Mouse (Mus musculus): ENCODE results near the gene Mavs.
"Not testable (repeated sequence)": the region's sequence is repeated elsewhere in the genome, so short reads cannot be mapped to it uniquely, and the experiment has no call there.

The Mavs gene

DNA sequence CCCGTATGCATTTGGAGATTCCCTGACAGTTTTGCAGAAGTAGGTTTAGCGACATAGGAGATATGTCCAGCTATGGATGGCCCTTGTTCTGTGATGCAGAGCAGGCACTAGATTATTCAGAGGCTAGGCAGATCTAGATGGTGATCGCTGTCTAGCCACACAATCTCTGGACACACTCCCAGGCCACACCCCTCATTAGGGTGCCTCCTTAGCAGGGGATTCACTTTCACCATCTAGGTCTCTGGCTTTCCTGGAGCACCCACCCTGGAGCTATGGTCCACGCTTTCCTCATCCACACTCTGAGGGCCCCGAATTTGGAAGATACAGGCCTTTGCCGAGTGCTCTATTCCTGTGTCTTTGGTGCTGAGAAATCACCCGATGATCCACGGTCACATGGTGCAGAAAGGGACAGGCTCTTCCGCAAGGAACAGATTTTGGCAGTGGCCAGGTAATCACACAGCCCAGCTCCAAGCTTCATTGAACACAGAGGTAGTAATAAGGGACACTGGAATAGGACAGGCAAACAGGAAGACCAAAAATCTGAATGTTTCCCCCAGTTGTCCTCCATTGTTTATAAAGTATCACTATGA lies 22.7 kb upstream of the Mavs start:
- no peak for DNase-seq (ENCODE audit: low spot score)

DNA sequence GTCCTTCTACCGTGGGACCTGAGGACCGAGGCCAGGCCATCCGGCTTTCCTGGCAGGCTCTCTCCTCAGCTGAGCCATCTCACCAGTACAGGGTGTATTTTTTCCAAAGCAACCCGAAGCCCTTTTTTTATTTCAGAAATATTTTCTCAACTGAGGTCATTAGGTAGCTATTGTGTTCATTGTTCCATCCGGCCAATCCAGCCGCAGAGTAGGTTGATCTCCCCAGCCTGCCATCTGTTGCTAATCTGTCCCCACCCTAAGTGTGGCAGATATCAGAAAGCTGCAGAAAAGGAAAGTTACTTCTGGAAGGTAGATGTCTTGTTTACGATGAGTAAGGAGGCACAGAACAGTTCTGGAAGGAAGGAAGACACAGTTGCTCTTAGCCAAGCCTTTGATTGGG lies 20.1 kb upstream of the Mavs start:
- DNase-seq (ENCODE audit: low spot score): no peak

DNA sequence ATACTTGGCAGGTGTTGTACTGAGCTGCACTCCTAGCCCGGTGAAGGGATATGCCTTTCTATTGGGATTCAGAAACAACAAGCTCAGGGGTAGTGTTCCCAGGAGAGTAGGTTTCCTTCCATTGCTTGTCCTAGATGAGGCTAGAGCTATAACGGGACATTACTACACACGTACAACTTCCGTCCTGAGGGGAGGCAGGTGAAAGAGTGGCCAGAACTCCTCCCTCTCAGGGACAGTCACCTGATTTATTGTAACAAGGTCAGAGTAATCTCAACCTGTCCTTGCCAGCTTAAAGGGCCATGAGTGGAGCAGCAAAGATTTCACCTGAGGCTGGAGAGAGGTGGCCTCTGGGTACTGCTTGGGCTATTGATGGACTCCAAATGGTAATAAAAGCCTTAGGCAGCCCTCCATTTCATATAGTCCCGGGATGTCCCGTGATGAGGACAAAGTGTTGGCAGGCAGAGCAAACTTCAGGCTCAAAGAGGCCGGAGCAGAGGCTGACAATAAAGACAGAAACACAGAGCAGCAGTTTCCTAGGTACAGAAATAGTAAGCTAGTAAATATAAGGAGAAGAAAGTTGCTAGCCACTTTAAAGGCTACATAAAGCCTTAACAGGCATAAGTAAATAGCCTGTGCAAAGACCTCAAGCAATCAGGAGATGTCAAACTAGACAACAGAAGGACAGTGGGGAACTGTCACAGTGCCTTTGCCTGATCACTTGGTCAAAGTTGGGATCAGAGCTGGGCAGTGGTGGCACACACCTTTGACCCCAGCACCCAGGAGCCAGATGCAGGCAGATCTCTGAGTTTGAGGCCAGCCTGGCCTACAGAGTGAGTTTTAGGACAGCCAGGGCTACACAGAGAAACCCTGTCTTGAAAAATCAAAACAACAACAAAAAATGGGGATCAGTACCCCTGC lies 17.7 kb upstream of the Mavs start:
- no peak for DNase-seq (ENCODE audit: low spot score)

DNA sequence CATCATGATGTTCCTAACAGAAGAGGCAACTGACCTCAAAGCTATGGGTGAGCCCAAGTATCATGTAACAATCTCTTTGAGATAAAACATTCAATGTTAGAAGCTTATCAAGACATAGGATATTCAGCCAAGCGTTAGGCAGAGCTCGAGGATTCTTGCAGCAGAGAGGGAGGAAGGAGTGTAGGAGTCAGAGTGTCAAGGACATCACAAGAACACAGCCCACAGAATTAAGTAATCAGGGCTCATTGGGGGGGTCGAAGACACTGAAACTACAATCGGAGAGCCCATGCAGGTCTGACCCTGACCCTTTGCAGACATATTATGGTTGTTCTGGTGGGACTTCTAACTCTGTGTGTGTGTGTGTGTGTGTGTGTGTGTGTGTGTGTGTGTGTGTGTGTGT lies 13.8 kb upstream of the Mavs start:
- no peak for DNase-seq (ENCODE audit: low spot score)

DNA sequence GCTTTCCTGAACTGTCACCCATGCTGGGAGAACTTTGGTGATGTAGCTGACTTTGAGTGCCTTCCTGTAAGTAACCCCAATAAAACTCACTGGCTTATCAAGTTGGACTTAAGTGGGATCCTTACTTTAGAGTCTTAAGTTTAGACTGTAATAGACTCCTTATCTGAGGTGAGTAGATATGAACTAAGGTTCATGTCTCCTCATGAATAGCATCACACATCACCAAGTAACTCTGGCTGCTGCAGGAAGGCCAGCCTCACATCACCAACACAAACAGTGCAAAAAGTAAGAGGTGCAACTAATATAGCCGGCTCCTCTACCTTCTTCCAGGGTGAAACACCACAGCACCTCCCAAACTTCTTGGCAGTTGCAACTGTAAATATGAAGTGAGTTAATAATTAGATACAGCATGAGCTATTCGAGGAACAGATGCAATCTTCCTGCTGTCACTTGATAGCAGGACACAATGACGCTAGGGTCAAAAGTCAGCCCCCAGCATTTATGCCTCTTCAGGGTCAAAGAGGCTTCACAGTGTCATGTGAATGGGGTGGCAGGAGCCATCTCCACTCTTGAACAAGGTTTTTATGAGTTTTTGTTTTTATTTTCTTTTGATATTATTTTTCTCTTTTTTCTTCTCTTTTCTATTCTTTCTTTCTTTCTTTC lies 11.9 kb upstream of the Mavs start:
- DNase-seq (ENCODE audit: low spot score): no peak

DNA sequence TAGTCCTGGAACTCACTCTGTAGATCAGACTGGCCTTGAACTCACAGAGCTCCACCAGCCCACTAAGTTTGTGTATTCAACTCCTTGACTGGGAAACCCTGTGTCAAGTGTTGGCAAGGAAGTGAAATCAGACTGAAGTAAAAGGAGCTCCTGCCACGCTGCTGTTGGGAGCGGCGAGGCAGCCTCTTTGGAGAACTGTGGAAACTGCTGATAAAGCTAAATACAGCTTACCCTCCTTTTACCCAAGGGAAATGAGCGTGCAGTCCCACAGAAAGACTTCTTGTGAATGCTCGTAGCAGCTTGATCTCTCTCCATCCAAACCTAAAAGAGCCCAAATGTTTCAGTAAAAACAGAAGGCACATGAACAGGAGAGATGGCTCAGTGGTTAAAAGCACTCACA lies 11.3 kb upstream of the Mavs start:
- DNase-seq (ENCODE audit: low spot score): no peak

DNA sequence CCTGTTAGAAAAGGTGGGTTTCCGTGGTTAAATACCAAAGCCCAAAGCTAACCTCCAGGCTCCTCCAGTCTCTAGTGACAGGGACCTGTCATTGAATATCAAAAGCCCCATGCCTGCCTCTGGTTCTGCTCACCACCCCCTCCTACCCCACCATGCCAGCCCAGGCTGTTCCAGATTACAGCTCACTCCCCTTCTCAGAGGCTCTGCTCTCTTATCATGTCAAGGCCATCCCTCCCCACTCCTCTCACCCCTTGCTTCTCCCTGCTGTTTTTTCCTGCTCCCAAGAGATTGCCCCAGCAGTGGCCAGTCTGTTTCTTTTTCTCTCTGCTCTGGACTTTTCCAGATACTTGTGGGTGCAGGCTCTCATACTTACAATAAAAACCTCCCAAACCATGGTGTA lies 10.3 kb upstream of the Mavs start:
- no peak for DNase-seq (ENCODE audit: low spot score)

DNA sequence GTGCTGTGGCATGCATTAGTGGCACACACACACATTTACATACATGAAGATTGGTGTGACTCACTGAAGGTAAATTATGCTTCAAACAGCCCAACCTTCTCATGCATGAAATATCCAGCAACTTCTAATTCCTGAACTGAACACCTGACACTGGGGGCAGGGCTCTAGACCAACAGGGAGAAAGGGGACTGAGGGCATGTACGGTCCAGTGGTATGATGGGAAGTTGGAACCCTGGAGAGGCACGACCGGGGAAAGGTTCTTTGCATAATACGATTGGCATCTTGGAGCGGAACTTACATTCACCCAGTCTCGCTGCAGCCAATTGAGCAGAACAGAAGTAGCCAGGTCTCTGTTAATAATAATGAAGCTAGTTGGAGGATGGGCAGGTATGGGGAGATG lies 8.7 kb upstream of the Mavs start:
- DNase-seq (ENCODE audit: low spot score): no peak

DNA sequence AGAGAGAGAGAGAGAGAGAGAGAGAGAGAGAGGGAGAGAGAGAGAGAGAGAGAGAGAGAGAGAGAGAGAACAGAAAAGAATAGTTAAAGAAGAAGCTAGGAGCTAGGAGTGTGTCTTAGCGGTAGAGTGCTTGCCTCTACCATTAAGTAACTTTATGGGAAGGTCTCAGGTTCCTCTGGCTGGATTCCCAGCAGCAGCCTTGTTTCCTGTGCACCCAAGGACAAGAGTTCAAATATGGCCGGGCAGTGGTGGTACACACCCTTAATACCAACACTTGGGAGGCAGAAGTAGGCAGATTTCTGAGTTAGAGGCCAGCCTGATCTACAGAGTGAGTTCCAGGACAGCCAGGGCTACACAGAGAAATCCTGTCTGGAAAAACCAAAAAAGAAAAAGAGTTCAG lies 7.2 kb upstream of the Mavs start:
- DNase-seq (ENCODE audit: low spot score): not testable (repeated sequence)

DNA sequence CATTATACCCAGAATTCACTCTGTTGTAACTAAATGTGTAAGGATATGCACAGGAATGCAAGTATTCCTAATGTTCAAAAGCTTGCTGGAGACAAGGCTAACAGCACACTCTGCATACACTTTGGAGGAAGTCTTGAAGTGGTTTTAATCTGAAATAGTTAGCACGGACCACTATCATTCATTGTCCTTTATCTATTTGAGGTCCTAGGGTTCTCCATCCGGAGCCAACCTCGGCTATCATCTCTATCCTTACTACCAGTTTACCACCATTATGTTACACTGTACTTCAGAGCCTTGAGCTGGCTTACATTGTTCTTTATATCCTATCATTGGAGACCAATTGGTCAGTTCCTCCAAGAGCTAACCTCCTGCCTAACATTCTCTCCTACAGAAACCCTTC lies 6.6 kb upstream of the Mavs start:
- no peak for DNase-seq (ENCODE audit: low spot score)

DNA sequence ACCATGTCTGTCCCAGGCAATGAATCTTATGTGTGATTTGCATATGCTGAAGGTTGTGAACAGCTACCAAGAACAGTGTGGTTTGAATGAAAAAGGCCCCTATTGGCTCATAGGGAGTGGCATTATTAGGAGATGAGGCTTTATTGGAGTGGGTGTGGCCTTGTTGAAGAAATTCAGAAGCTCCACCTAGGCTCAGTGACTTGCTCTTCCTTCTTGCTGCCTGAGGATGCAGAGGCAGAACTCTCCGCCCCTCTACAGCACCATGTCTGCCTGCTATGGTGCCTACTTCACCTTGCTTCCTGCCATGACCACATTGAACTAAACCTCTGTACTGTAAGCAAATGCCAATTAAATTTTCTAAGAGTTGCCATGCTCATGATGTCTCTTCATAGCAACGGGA lies 1.3 kb upstream of the Mavs start:
- DNase-seq (ENCODE audit: low spot score): no peak

DNA sequence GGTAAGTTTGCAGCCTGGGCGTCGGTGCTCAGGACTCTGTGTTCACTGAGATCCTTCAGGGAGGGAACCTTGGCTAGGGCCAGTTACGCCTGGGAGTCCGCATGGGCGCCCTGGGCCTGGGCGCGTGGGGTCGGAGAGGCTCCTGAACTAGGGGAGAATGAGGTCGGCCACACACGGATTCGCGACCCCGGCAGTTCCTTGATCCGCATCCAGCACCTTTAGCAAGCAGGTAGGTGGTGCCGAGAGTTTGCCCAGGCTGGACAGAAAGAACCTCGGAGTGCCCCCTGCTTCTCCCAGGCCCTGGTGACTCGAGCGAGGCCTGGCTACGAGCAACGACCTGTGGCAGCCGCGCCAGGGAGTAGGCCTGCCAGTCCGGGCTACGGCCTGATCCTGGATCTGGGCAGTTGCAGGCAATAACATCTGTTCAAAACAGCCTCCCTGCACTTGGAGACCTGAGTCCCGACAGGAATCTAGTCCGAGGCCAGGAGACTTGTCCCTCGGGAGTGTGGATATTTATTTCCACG lies 326 bp downstream of the Mavs start:
- DNase-seq (ENCODE audit: low spot score): no peak

DNA sequence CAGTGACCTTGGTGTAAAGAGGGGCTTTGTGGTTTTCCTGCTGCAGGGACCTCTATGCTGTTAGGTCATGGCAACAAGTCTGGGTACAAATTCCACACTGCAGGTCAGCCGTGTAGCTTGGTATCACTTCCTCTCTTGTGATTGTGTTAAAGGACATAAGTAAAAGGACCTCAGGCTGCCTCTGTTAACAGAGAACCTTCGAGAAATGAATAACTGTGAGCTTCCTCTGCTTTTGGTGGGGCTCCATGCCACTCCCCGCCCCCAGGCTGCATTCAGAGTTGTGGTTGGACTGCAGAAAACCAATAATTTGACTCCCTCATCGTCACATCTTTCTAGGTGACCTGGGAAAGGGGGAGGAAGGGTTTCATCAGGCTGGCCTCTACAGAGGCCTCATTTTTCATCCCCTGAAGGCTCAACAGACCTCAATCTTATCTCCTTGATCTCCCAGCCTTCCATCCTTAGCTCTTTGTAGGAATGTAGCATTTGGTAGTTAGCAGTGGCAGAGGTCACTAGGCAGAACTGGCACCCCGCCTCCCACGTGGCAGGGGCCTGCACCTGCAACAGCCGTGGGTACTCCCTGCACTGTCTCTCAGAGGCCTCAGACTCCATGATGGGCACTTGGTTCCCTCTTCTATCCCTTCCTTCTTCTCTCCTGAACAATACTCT lies 1.2 kb downstream of the Mavs start:
- no peak for DNase-seq (ENCODE audit: low spot score)

DNA sequence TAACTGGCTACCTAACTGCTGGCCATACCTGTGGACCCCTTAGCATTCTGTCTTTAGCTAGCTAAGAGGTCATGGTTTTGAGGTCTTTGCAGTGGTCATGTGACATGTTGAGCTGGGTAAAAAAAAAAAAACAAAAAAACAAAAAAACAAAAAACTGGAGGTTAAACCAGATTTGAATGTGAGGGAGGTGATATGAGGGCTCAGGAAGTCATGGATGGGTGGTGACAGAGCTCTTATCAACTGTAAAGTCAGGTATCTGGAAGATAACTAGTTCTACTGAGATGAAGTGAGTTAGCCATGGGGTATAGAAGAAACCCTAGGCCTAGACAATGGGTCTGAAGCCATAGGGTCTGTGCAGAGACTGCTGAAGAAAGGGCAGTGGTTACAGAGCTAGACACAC lies 8.3 kb downstream of the Mavs start:
- DNase-seq (ENCODE audit: low spot score): no peak

DNA sequence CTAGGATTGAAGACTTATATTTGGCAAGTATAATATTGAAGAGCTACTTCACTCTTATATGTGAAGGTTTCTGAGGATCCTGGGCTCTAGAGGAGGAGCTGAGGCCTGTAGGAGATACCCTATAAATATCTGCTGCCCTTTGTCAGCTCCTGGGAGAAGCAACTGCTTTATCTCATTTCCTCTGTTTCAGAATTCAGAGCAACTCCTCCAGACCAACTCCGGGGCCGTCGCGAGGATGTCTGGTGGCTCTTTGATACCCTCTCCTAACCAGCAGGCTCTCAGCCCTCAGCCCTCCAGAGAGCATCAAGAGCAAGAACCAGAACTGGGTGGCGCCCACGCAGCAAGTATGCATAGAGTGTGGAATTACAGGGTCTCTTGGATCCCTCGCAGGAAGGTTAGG lies 9.1 kb downstream of the Mavs start:
- DNase-seq (ENCODE audit: low spot score): no peak

DNA sequence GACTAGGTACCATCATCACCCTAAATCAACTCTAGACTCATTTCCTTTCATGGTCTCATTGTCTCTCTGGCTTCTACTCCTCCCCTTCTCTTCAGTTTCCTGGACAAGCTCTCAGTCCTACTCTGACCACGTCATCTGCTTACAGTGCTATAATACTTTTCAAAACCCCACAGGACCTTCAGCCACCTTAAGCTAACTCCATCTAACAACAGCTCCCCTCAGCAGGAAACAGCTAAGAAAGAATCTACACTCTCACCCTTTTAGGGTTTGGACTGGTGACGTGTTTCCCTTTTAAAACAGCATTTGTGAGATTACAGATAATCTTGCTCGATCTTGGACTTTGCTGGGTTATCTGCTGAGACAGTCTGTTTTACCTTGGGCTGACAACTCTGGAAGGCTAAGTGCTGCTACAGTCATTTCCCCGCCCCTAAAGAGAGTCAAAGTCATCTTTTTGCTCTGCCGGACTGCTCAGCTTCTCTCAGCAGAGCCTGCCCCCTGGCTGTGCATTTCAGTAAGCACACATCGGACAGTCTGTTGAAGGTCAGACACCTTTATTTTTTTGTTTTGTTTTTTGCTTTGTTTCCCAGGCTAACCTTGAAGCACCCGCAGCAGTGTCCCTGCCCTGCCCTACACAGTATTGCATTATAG lies 19.9 kb downstream of the Mavs start:
- no peak for DNase-seq (ENCODE audit: low spot score)

DNA sequence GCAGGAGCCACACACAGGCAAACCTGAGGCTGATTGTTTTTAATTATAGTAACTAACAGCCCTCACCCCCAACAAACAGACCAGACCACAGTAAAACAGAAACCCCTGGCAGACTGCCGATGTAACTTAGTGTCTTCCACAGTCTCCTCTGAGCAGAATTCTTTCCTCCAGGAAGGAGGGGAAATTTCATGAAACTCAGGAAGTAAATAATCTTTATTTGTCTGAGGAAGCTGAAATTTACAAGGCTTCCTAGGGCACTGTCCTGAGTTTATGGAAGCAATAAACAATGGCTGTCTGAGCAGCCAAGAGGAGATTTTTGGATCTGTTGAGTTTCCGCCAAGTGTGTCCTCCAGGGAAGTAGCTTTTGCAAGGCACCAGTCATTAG lies 20.5 kb downstream of the Mavs start:
- DNase-seq (ENCODE audit: low spot score): no peak

DNA sequence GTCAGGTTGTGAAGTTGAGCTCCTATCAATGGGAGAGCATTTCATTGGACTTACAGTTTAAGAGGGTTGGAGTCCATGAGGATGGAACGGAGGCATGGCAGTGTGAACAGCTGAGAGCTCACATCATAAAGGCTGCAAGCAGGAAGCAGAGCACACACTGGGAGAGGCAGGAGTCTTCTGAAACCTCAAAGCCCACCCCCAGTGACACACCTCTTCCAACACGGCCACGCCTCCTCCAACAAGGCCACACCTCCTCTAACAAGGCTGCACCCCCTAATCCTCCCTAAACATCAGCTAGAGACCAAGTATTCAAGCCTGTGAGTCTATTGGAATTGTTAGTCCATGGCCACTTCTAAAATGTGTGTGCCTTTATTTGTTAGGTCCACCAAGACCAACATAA lies 21.9 kb downstream of the Mavs start:
- DNase-seq (ENCODE audit: low spot score): no peak

DNA sequence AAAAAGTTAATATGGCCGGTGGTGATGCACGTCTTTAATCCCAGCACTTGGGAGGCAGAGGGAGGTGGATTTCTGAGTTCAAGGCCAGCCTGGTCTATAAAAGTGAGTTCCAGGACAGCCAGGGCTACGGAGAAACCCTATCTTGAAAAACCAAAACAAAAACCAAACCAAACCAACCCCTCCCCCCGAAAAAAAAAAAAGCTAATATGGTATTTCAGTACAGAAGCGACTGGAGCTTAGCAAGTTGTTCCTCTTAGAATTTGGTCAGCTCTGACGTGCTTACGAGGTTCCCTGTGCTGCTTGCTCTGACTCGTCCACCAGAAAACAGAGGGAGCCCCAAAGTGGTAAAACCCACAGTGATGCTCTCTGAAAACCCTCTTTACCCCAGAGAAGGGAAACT lies 24.8 kb downstream of the Mavs start:
- no peak for DNase-seq (ENCODE audit: low spot score)

DNA sequence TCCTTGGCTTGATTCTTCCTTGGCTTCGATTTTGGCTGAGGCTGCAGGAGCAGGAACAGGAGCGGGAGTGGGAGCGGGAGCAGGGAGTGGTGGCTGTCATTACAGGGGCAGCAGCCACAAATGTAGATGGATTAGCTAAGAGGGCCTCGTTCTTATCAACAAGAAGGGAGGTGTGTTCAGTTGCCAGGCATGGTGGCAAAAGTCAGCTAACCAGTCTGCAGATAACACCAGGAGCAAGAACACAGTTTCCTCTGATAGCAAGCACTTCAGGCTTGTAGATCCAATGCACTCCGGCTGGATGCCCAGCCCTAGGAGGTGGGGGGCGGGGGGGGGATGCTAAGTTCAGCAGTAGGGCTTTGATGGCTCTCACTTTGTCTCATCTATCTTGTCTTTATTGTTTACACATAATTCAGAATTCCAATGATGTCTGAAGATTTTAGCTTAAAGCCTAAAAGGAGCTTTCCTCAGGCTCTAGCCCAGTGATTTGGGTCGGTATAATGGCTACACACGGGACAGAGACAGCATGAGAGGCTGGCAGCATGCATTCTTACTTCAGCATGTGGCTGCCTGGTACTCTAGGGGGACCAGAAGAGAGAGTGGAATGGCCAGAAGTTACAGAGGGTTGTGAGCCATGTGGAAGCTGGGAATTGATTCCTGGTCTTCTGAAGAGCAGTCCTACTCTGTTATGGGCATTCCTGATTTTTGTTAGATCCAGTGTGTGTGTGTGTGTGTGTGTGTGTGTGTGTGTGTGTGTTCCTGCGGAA lies 26.9 kb downstream of the Mavs start:
- DNase-seq (ENCODE audit: low spot score): no peak

DNA sequence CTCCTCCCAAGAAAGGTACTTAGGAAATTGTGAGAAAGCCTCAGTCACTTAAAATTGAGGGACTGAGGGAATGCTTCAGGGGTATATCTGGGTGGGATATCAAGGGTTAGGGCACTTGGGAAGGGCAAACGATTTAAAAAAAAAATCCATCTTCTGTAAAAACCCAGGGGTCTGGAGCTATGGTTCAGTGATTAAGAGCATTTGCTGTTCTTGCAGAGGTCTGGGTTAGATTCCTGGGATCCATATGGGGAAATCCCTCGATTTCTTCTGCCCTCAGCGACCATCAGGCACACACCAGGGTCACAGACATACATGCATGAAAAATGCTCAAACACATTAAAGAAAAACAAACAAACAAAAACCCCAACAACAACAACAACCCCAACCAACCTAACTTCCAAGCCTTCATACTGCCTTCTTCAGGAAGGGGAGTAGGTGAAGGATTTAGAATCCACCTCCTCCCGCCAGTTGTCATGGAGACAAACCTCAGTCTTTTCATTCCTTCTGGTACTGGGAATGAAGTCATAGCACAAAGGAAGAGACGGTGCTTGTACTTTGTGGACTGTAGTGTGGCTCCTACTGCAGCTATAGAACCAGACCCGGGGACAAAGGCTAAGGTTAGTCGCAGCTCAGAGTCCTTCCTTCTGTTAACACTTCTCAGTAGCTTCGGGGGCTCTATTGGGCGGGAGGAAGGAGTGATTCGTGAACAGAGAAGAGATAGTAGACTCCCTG lies 27.8 kb downstream of the Mavs start:
- no peak for DNase-seq (ENCODE audit: low spot score)
